Mouse (Mus musculus): Measurements from ENCODE around the gene Tmem127.

- TF ChIP-seq FLI1 (IDR thresholded peaks at IDR 0.05; ENCODE audit: low read length) = no peak
- no peak for TF ChIP-seq GATA1 (IDR thresholded peaks at IDR 0.05; ENCODE audit: borderline replicate concordance, low read length)
These were observed 61.0 kb downstream of the Tmem127 start for GRCm38 (mm10) chr2:127308660-127309059.

Measured in megakaryocyte, embryonic 14.5 days (primary cell).